Mouse (Mus musculus): ENCODE results near the gene Specc1.

GRCm38 (mm10) chr11:62194217-62194616, 237.7 kb downstream of the Specc1 start:
- TF ChIP-seq EP300 (IDR thresholded peaks at IDR 0.05; ENCODE audit: low read depth), result no peak
- TF ChIP-seq CTCF (IDR thresholded peaks at IDR 0.05; ENCODE audit: low read depth), result no peak
